Mouse (Mus musculus): ENCODE results near the gene Olfr1396. TPM values are rescaled to one million over a fixed set of nuclear protein-coding genes. Genes with fewer than 3 reads are reported as not detected.

The Olfr1396 gene
- polyA plus RNA-seq, 1 experiment from 2014 or later = not detected

Other genes with a start within 250 kb of the Olfr1396 start
- 2.0 and 2.8 TPM in 2 replicates for gene Irgm1, start 243.2 kb downstream of the Olfr1396 start, polyA plus RNA-seq (2014; fragmentation: Nextera tagmentation; extraction: Ambion mirVana)
- 0.11 and 0.26 TPM in 2 replicates for gene Gm5431, start 212.7 kb downstream of the Olfr1396 start, polyA plus RNA-seq (2014; fragmentation: Nextera tagmentation; extraction: Ambion mirVana)
- 2.0 and 2.1 TPM in 2 replicates for gene Psme2b, start 168.7 kb downstream of the Olfr1396 start, polyA plus RNA-seq (2014; fragmentation: Nextera tagmentation; extraction: Ambion mirVana)
- gene Olfr56, start 136.0 kb downstream of the Olfr1396 start, polyA plus RNA-seq (2014; fragmentation: Nextera tagmentation; extraction: Ambion mirVana) = not detected in 2 replicates
- gene 9930111J21Rik1, start 135.5 kb downstream of the Olfr1396 start, polyA plus RNA-seq (2014; fragmentation: Nextera tagmentation; extraction: Ambion mirVana) = 0.11 and 0.45 TPM in 2 replicates
- not detected in 2 replicates for gene Gm12185, start 122.6 kb downstream of the Olfr1396 start, polyA plus RNA-seq (2014; fragmentation: Nextera tagmentation; extraction: Ambion mirVana)
- not detected in 2 replicates for gene Tgtp1, start 120.7 kb downstream of the Olfr1396 start, polyA plus RNA-seq (2014; fragmentation: Nextera tagmentation; extraction: Ambion mirVana)
- 0.10 and 0.25 TPM in 2 replicates for gene 9930111J21Rik2, start 63.6 kb downstream of the Olfr1396 start, polyA plus RNA-seq (2014; fragmentation: Nextera tagmentation; extraction: Ambion mirVana)
- not detected in 2 replicates for gene Tgtp2, start 50.7 kb downstream of the Olfr1396 start, polyA plus RNA-seq (2014; fragmentation: Nextera tagmentation; extraction: Ambion mirVana)
- 0.56 and 1.2 TPM in 2 replicates for gene Ifi47, start 38.3 kb downstream of the Olfr1396 start, polyA plus RNA-seq (2014; fragmentation: Nextera tagmentation; extraction: Ambion mirVana)
- not detected in 2 replicates for gene Olfr1395, start 27.4 kb upstream of the Olfr1396 start, polyA plus RNA-seq (2014; fragmentation: Nextera tagmentation; extraction: Ambion mirVana)
- gene Olfr1394, start 39.5 kb upstream of the Olfr1396 start, polyA plus RNA-seq (2014; fragmentation: Nextera tagmentation; extraction: Ambion mirVana) = not detected in 2 replicates
- gene Btnl9, start 72.3 kb upstream of the Olfr1396 start, polyA plus RNA-seq (2014; fragmentation: Nextera tagmentation; extraction: Ambion mirVana) = 0.15 and 0.77 TPM in 2 replicates
- gene Zfp62, start 88.4 kb upstream of the Olfr1396 start, polyA plus RNA-seq (2014; fragmentation: Nextera tagmentation; extraction: Ambion mirVana) = 64.0 and 66.1 TPM in 2 replicates
- 26.4 and 32.8 TPM in 2 replicates for gene Mgat1, start 129.3 kb upstream of the Olfr1396 start, polyA plus RNA-seq (2014; fragmentation: Nextera tagmentation; extraction: Ambion mirVana)
- 0.17 TPM in 1 of 2 replicates, not detected in the other for gene Olfr1393, start 163.4 kb upstream of the Olfr1396 start, polyA plus RNA-seq (2014; fragmentation: Nextera tagmentation; extraction: Ambion mirVana)
- not detected in 2 replicates for gene Olfr1392, start 170.4 kb upstream of the Olfr1396 start, polyA plus RNA-seq (2014; fragmentation: Nextera tagmentation; extraction: Ambion mirVana)
- gene Olfr10, start 189.9 kb upstream of the Olfr1396 start, polyA plus RNA-seq (2014; fragmentation: Nextera tagmentation; extraction: Ambion mirVana) = not detected in 2 replicates
- not detected in 2 replicates for gene Olfr1391, start 207.9 kb upstream of the Olfr1396 start, polyA plus RNA-seq (2014; fragmentation: Nextera tagmentation; extraction: Ambion mirVana)
- gene Olfr1390, start 220.3 kb upstream of the Olfr1396 start, polyA plus RNA-seq (2014; fragmentation: Nextera tagmentation; extraction: Ambion mirVana) = not detected in 2 replicates